Mouse (Mus musculus): Measurements from ENCODE around the gene Mrpl14.

The Mrpl14 gene

GRCm38 (mm10) chr17:45726249-45726648 is 40.1 kb downstream of the Mrpl14 start:
- no peak for DNase-seq (ENCODE audit: low read depth)

GRCm38 (mm10) chr17:45727481-45727880 is 41.4 kb downstream of the Mrpl14 start:
- DNase-seq (ENCODE audit: low read depth), result no peak

- DNase-seq (ENCODE audit: low read depth), result no peak
Observed at GRCm38 (mm10) chr17:45727983-45728723, 42.0 kb downstream of the Mrpl14 start.

GRCm38 (mm10) chr17:45729387-45729786 is 43.3 kb downstream of the Mrpl14 start:
- DNase-seq (ENCODE audit: low read depth), result no peak

- no peak for DNase-seq (ENCODE audit: low read depth)
Observed at GRCm38 (mm10) chr17:45730696-45731095, 44.6 kb downstream of the Mrpl14 start.

- DNase-seq (ENCODE audit: low read depth), result peak; percentile 66
Observed at GRCm38 (mm10) chr17:45731172-45731864, 45.2 kb downstream of the Mrpl14 start.

GRCm38 (mm10) chr17:45733038-45733734 is 47.1 kb downstream of the Mrpl14 start:
- DNase-seq (ENCODE audit: low read depth), result no peak

GRCm38 (mm10) chr17:45733735-45734301 is 47.7 kb downstream of the Mrpl14 start, which contains the start of gene 1600014C23Rik:
1600014C23Rik (minus strand) TSS chr17:45733844.
- no peak for DNase-seq (ENCODE audit: low read depth)

- no peak for DNase-seq (ENCODE audit: low read depth)
Observed at GRCm38 (mm10) chr17:45734333-45734732, 48.2 kb downstream of the Mrpl14 start.

GRCm38 (mm10) chr17:45734881-45735280 is 48.8 kb downstream of the Mrpl14 start:
- DNase-seq (ENCODE audit: low read depth), result no peak

GRCm38 (mm10) chr17:45735382-45736310 is 49.5 kb downstream of the Mrpl14 start:
- DNase-seq (ENCODE audit: low read depth), result peak; percentile 76

GRCm38 (mm10) chr17:45736311-45737077 is 50.4 kb downstream of the Mrpl14 start:
- DNase-seq (ENCODE audit: low read depth), result peak; percentile 72

- DNase-seq (ENCODE audit: low read depth), result no peak
Observed at GRCm38 (mm10) chr17:45737078-45737601, 51.0 kb downstream of the Mrpl14 start.

GRCm38 (mm10) chr17:45742371-45743147 is 56.4 kb downstream of the Mrpl14 start:
- no peak for DNase-seq (ENCODE audit: low read depth)

- no peak for DNase-seq (ENCODE audit: low read depth)
Observed at GRCm38 (mm10) chr17:45745629-45746028, 59.5 kb downstream of the Mrpl14 start.

- no peak for DNase-seq (ENCODE audit: low read depth)
Observed at GRCm38 (mm10) chr17:45746755-45747154, 60.6 kb downstream of the Mrpl14 start.

- no peak for DNase-seq (ENCODE audit: low read depth)
Observed at GRCm38 (mm10) chr17:45747293-45747692, 61.2 kb downstream of the Mrpl14 start.

All from c-Kit-positive CD71-positive TER-119-negative erythroid progenitor cells, embryonic 14.5 days (primary cell).